Mouse (Mus musculus) heart, postnatal 36 days (tissue): ENCODE measurements around the gene Abcg8. TPM values are rescaled to one million over a fixed set of nuclear protein-coding genes. Genes with fewer than 3 reads are reported as not detected.

ENCODE experiments used
- total RNA-seq, 2 experiments: library from RNA; stranded (reverse); gene quantifications; 2 replicates each; pipeline ENCODE4 v1.2.3; 2021

Gene Abcg8
- total RNA-seq, 2 experiments from 2014 or later = not detected

Other genes starting within 250 kb of the Abcg8 start
- gene Thada, start 210.1 kb upstream of the Abcg8 start, total RNA-seq = 1 to 10 TPM; 7.3 to 9.1 TPM
- gene Plekhh2, start 164.4 kb upstream of the Abcg8 start, total RNA-seq = 1 to 10 TPM; 2.9 TPM
- 1 to 10 TPM; 2.6 to 3.9 TPM for gene Dync2li1, start 49.8 kb upstream of the Abcg8 start, total RNA-seq
- gene Abcg5, start 6.7 kb downstream of the Abcg8 start, total RNA-seq = not detected
- 100 to 1,000 TPM; 143 to 150 TPM for gene Lrpprc, start 114.5 kb downstream of the Abcg8 start, total RNA-seq